Mouse (Mus musculus) myocyte (in vitro differentiated cells): ENCODE measurements at regions not wholly inside any gene's neighbourhood (a gene's known extent, or its start where the extent isn't known, plus 50 kb on each side); places are given as distances from the start of the nearest gene placed in this dataset.

ENCODE experiments used
- E2F4 ChIP-seq: IDR thresholded peaks from one replicate; pipeline ENCODE4 v1.6.1; 2011; ENCODE audit warnings: mild to moderate bottlenecking, control low read depth, moderate library complexity; ENCODE audit not compliant: insufficient read depth
- MYOD1 ChIP-seq, 3 experiments: IDR thresholded peaks; one replicate each; pipeline ENCODE4 v1.6.1; 2011; ENCODE audit warnings: control low read depth in 2 of 3, low read depth in 2 of 3, mild to moderate bottlenecking in 2 of 3, moderate library complexity in 1 of 3; ENCODE audit not compliant: insufficient read length in 2 of 3, control insufficient read depth in 1 of 3
- POLR2A ChIP-seq: IDR thresholded peaks from one replicate; pipeline ENCODE4 v1.6.1; 2011; ENCODE audit warnings: low read depth, mild to moderate bottlenecking, control low read depth, moderate library complexity; ENCODE audit not compliant: insufficient read length
- POLR2AphosphoS2 ChIP-seq: IDR thresholded peaks from one replicate; pipeline ENCODE4 v1.6.1; 2011; ENCODE audit warnings: low read depth, control low read depth; ENCODE audit not compliant: insufficient read length
- USF1 ChIP-seq: IDR thresholded peaks from one replicate; pipeline ENCODE4 v1.6.1; 2011; ENCODE audit warnings: low read depth, mild to moderate bottlenecking, control low read depth, moderate library complexity

DNA sequence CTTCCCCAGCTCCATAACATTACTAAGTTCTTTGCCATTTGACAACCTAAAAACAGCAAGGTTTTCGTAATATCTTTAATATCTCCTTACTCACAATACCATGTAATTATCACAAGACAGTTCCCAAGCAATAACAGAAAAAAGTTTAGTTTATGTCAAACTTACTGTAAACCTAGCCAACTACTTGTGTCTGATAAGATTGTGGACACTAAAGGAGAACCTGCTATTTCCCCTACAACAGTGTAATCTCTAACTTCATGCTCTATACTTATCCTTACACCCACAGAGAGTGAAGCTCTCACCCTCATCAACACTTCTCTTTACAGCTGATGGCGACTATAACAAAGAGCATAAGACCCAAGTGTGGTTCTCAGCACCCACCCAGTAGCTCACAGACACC, 69.8 kb upstream of the Ogfrl1 start:
- no peak for TF ChIP-seq MYOD1 (IDR thresholded peaks at IDR 0.05; ENCODE audit: control insufficient read depth in 1 of 3, insufficient read length in 2 of 3, low read depth in 2 of 3)
- no peak for TF ChIP-seq POLR2AphosphoS2
- TF ChIP-seq POLR2A: no peak
- no peak for TF ChIP-seq USF1
- TF ChIP-seq E2F4: no peak
